Mouse (Mus musculus): ENCODE measurements around the gene Col3a1.

Col3a1 gene

GRCm38 (mm10) chr1:45311388-45311787 lies at the start of gene Col3a1:
Gene Col3a1 (plus strand): TSS chr1:45311538.
- no peak for DNase-seq (ENCODE audit: low spot score in 2 of 2)

- DNase-seq (ENCODE audit: low spot score in 2 of 2) = no peak
Measured at GRCm38 (mm10) chr1:45269421-45269820, 41.9 kb upstream of the Col3a1 start.

DNA sequence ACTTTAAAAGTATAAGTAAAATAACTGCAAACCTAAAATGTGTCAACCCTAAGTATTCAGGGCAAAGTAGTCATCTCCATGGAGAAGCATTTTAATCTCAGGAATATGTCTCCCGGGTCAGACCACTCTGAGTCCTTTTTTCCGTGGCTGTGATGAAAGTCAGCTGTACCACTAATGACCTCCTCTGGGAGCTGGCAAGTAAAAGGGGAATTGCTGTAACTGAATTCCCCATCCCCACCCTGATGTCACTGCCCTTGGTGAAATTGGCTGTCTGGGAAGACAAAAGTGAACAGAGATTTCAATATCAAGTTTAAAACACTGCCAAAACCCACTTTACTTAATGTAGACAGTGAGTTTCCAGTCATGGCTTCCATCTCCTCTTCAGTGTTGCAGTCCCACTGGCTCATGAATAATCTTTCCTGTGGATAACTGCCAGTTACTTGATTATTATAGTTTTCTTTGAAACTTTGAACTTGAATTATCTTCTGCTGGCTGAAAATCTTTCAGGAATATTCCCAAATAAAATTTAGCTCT lies 35.3 kb upstream of the Col3a1 start:
- DNase-seq (ENCODE audit: low spot score in 2 of 2) = no peak

DNA sequence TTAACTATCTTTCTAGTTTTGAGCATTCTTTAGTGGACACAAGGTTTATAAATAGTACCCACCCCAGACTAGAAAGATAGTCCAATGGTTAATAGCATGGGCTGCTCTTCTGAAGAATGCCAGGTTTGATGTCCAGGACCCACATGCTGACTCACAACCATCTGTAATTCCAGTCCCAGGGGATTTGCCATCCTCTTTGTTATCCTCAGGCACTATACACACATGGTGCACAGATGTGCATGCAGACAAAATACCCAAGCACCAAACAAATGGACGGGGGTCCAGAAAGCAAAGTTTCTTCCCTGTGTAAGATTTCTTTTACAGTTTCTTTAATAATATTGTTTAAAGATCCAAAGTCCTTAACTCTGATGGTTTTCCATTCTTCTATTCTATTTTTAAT lies 23.4 kb upstream of the Col3a1 start:
- DNase-seq (ENCODE audit: low spot score in 2 of 2) = no peak

GRCm38 (mm10) chr1:45290037-45290436 lies 21.3 kb upstream of the Col3a1 start:
- no peak for DNase-seq (ENCODE audit: low spot score in 2 of 2)

DNA sequence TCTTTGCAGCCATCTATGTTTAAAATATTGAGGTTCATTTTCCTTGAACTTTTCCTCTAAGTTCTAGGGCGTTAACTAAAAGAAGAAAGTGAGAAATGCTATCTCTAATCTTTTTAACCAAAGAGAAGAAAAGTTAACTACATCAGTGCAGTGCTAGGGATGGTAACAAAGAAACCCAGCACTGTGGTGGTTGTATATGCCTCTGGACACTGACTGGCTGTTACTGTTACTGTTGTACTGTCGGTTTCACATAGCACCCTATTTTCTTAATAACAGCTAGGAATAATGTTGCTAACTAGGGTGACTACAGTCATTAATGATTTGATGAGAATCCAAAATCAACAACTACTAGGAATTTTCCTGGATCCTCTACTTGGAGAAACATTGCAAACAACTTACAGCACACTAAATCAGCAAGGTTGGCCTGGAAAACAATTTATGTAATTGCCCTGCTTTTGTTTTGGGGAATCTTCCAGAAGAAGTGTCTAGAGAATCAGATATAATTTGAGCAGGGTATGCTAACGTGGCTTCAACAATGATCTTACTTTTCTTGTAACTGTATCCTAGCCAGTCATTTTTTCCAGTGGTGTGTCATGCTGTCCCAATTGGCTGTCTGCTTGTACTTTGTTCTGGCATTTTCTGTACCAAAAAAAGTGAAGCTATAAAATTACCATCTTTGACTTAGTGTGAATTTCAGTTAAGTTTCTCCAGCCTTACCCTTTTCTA lies 11.8 kb upstream of the Col3a1 start:
- DNase-seq (ENCODE audit: low spot score in 2 of 2) = no peak

DNA sequence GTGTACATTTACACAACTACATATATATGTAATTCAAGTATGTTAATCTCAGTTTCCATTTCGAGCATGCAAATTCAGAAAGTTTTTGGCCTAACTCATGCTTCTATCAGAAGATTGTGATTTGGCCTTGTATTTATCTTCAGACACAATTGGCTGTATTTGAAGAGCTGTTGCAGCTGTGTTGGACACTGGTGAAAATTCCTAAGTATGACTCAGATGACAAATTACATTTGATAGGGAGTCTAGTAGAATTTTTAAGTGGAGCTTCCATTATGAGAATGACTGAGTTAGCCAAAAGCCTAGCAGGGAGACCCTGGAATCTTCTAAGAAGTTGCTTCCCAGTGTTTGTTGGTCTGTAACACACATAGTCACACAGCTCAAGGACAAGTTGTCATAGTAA lies 7.1 kb upstream of the Col3a1 start:
- DNase-seq (ENCODE audit: low spot score in 2 of 2) = no peak

- no peak for DNase-seq (ENCODE audit: low spot score in 2 of 2)
Measured at GRCm38 (mm10) chr1:45309015-45309414, 2.3 kb upstream of the Col3a1 start.

DNA sequence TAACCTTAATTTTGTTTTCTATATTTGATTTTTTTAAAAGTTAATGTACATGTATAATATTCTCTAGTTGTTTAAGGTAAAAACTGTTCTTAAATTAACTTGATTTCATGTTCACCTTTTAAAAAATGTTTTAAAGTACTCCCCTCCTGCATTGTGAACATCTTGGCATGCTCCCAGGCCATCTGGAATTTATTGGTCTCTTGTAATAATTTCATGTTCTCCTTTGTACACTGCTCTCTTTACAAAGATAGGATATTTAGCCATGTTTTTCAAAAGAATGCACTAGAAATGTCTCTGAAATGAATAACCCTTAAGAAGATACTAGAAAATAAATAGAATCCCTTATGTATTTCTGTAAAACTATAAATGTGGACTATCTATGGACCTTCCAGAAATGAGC lies 624 bp downstream of the Col3a1 start:
- DNase-seq (ENCODE audit: low spot score in 2 of 2) = no peak

DNA sequence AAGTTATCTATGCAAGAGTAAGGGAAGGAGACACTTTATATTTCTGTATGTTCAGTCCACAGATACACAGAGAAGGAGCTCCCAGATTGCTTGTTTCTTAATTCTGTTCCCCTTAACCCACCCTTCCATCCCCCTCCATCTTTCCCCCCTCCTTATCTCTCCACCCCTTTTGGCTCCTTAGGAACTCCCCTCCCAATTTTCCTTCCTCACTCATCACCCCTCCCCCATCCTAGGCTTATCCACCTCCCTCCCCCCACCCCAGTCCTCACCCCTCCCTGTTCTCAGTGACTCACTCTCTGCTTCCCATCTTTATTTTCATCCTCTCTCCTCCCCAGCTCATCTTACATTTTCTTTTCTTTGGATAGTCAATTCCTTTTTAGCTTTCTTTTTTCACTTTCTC lies 1.5 kb downstream of the Col3a1 start:
- DNase-seq (ENCODE audit: low spot score in 2 of 2) = no peak

GRCm38 (mm10) chr1:45313696-45314295 lies 2.5 kb downstream of the Col3a1 start:
- no peak for DNase-seq (ENCODE audit: low spot score in 2 of 2)

GRCm38 (mm10) chr1:45315767-45316528 lies 4.6 kb downstream of the Col3a1 start:
- DNase-seq (ENCODE audit: low spot score in 2 of 2) = no peak

DNA sequence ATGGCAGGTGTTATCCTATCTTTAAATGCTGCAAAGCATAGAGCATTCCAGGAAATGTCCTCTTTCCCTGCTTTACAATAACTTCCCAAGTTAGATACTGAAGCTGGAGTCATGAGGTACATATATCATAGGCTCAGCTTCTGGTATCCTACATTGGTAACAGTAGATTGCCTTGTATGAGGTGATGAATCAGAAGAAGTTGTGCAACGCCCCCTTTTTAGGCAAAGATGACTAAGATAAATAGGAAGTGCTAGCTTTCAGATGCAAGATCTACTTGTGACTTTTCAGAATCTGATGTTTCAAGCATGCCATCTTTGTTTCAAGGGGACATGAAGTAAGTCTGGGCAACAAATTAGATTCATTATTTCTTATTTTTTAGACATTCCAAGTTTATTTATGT lies 6.9 kb downstream of the Col3a1 start:
- DNase-seq (ENCODE audit: low spot score in 2 of 2) = no peak

DNA sequence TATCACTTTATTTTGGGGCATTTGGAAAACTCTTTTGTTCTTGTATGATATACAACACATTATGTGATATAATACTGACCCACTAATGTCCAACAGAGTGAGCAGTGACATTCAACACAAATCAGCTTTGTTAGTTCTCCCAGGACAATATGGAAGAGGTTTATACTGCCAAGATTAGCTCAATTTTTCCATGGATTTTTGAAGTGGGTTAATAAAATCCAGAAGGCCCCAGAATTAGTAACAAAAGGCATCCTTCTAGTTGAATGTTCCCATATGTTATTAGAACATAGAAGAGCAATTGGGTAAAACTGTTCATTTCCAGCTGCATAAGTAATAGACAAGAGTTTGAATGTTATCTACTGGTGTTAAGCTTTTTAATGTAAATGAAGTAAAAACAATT lies 9.5 kb downstream of the Col3a1 start:
- no peak for DNase-seq (ENCODE audit: low spot score in 2 of 2)

DNA sequence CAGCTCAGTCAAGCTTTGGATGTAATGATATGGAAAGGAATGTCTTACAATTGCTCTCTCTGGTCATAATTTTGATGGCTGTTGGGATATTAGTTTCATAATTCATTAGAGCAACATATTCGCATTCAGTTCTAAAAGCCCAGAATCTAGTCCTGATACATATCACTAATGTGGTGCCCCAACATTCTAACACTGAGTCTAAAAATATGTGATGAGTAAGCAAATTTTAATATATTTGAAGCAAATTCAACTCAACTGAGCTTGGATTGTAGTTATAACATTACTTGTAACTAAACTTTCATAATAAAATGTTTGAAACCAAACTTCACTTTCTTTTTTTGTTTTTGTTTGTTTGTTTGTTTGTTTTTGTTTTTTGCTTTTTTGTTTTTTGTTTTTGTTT lies 17.8 kb downstream of the Col3a1 start:
- DNase-seq (ENCODE audit: low spot score in 2 of 2) = no peak

- no peak for DNase-seq (ENCODE audit: low spot score in 2 of 2)
Measured at GRCm38 (mm10) chr1:45355944-45356343, 44.6 kb downstream of the Col3a1 start.

DNA sequence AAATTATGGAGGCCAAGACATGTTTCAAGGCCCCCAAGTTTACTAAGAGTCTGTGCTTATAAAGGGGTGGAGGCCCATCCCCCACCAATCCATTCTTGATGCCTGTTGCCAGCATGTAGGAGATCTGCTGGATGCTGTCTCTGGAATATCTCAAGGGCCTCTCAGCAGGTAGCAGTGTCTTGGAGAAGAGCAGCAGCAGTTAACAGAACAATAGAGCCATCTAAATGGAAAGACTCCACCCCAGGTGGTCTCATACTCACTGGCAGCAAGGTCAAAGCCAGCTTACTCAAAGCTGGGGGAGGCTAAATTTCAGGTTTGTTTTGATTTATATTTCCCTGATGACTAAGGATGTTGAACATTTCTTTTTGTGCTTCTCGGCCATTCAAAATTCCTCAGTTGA lies 46.7 kb downstream of the Col3a1 start:
- DNase-seq (ENCODE audit: low spot score in 2 of 2) = no peak

DNA sequence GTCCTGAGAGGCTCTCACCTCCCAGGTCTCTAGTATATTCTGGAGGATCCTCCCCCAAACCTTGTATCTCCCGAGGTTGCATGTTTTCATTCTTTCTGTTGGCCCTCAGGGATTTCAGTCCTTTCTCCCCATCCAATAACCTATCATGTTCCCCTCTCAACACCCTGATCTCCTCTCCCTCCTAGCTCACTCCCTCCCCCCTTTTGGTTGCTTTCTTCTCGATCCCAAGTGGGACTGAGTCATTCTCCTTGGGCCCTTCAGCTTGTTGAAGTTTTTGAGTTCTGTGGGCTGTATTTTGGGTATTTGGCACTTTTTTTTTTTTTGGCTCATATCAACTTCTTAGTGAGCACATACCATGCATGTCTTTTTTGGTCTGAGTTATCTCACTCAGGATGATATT lies 47.8 kb downstream of the Col3a1 start:
- DNase-seq (ENCODE audit: low spot score in 2 of 2) = no peak

DNA sequence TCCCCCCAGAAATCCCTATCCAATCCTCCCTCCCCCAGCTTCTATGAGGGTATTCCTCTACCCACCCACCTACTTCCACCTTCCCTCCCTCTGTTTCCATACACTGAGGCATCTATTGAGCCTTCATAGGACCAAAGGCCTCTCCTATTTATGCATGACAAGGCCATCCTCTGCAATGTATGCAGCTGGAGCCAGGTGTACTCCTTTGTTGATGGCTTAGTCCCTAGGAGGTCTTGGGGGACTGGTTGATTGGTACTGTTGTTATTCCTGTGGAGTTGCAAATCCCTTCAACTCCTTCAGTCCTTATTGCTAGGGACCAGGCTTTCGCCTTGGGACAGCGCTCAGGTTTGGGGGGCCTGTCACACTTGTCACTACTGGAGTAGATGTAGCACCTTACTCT lies 48.3 kb downstream of the Col3a1 start:
- DNase-seq (ENCODE audit: low spot score in 2 of 2) = no peak

GRCm38 (mm10) chr1:45363274-45363673 lies 51.9 kb downstream of the Col3a1 start:
- no peak for DNase-seq (ENCODE audit: low spot score in 2 of 2)

DNA sequence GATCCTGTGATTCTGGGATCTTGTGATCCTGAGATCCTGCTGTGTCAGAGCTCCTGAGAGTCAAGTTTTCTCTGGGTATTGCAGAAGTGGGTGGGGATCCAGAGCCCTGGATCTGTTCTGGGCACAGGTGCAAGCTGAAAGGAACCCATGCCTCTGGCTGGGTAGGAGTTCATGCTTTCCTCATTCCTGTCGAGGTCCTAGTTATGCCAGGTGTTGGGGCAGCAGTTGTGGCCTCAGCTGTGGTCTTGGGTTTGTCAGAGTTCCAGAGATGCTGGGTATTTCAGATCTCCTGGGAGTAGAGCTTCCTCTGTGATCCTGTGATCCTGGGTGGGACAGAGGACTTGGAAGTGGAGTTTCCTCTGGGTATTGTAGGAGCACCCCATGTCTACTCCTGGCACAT lies 54.1 kb downstream of the Col3a1 start:
- DNase-seq (ENCODE audit: low spot score in 2 of 2) = no peak

DNA sequence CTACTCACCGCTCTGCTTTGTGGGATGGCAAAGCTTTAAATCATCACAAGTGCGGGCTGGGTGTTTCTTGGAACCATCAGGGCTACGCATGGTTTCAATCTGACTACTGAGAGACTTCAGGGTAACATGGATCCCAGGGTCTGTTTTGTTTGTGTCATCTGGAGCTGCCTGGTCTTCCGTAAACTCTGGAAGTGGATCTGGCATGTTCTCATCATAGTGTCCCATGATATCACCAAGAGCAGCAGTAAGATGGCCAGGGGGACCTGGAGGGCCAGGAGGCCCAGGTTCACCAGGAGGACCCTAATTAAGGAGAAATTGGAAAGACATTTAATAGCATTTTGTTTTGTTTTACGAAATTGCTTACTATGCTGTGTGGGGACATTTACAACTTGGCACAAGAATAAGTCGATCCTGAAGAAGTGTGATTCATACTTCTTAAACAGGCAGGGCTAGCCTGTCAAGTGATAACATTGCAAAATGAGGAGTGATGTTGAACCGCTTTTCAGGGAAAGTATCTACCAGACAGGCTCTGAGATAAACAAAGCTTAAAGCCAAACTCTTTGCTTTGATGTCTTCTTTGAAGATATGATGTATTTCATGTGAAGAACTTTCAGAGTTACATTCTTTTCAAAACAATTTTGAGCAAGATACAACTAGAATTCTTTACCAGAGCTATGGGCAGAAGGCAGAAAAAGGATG lies 68.8 kb downstream of the Col3a1 start:
- no peak for DNase-seq (ENCODE audit: low spot score in 2 of 2)

Data from spleen, postnatal 14 days (tissue).